Mouse (Mus musculus) cortical plate, adult 2 months (tissue): ENCODE results near the gene Pdcl3.
"Not testable (repeated sequence)": the region's sequence is repeated elsewhere in the genome, so short reads cannot be mapped to it uniquely, and the experiment has no call there.

Experiments
- CTCF ChIP-seq: fragments of 200-500 bp; IDR thresholded peaks from 2 replicates; pipeline ENCODE4 v1.5.1; 2011; ENCODE audit warnings: mild to moderate bottlenecking, control low read depth, low read length; ENCODE audit not compliant: insufficient read depth; ENCODE audit errors: extremely low read depth
- POLR2A ChIP-seq: fragments of 200-500 bp; IDR thresholded peaks from 2 replicates; pipeline ENCODE4 v1.6.1; 2011; ENCODE audit warnings: mild to moderate bottlenecking, low read length, control low read depth; ENCODE audit not compliant: insufficient read depth; ENCODE audit errors: extremely low read depth

- TF ChIP-seq POLR2A, CTCF: not testable (repeated sequence)
Observed at GRCm38 (mm10) chr1:39044442-39044841, 59.0 kb downstream of the Pdcl3 start.
